Mouse (Mus musculus): ENCODE measurements at regions not wholly inside any gene's neighbourhood (a gene's known extent, or its start where the extent isn't known, plus 50 kb on each side); places are given as distances from the start of the nearest gene placed in this dataset.

DNA sequence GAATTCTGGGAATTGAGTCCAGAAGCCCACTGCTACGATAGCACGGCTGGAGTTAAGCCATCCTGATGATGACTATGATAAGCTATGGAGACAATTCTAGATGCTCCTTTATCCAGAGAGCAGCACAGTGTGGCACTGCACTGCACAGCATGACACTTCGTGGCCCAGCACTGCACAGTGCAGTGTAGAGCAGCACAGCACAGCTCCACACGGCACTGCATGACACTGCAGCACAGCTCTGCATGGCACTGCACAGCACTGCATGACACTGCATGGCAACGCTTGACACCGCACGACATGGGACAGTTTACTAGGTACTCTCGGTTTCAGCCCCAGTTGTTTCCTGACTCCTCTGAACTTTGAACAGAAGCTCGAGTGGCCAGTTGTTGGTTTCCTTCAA is 523.1 kb downstream of the Etnk1 start:
- H3K4me1 ChIP-seq: no peaks in the 10 kb centered on the region
- H3K27me3 ChIP-seq (replicated peaks; ENCODE audit: low read depth, poor library complexity, severe bottlenecking): no peaks in the 10 kb centered on the region
- 90% methylated on average over 9 of the region's 9 CpGs for WGBS
- no peaks in the 10 kb centered on the region for H3K9me3 ChIP-seq
- H3K4me3 ChIP-seq: no peak overlapping the region
- H3K27ac ChIP-seq (replicated peaks): no peak overlapping the region
- no peak for DNase-seq (ENCODE audit: low spot score)
- no peaks in the 10 kb centered on the region for H3K36me3 ChIP-seq (replicated peaks)

DNA sequence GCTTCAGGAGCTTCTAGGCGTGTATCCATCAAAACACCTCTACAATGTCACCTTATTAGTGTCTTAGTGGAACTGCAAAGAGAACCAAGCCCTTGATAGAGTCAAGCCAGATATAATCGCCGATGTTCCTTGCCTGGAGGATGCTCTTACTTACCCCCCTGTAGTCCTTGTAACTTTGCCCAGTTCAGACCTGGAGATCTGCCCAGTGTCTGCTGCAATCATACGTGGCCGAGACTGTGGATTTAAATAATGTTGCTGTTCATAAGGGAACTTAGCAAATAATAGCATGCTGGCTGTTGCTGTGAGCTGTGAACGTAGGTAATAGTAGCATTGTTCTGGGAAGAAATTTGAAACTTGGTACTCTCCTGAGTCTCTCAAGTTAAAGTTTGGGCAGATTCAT is 523.8 kb downstream of the Etnk1 start:
- Histone ChIP-seq H3K9me3 (no peaks in the 10 kb centered on the region), H3K27ac (replicated peaks) (no peak overlapping the region), H3K27me3 (replicated peaks; ENCODE audit: low read depth, poor library complexity, severe bottlenecking) (no peaks in the 10 kb centered on the region), H3K4me3 (no peak overlapping the region), H3K4me1 (no peaks in the 10 kb centered on the region), H3K36me3 (replicated peaks) (no peaks in the 10 kb centered on the region)
- no peak for DNase-seq (ENCODE audit: low spot score)
- 82% methylated on average over 6 of the region's 6 CpGs for WGBS

DNA sequence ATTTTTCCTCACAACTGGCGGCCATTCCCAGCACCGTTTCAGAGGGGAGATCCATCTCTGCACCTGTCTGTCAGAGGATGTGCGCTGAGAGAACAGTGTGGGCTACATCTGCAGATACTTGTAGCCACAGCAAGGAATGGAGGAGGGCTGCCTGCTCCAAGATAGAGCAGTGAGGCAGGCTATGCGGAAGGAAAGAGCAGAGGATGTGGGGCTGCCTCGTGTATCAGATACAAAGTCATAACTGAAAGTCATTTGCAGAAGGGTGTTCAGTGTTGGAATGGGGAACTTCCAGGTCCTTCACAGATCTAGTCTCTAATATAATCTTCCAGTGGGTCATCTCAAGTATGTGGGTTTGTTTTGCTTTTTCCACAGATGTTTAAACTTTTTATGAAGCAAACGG is 531.0 kb downstream of the Etnk1 start:
- Histone ChIP-seq H3K4me1 (peaks cover 2% of the 10 kb centered on the region), H3K27ac (replicated peaks) (no peak overlapping the region), H3K9me3 (no peaks in the 10 kb centered on the region), H3K36me3 (replicated peaks) (no peaks in the 10 kb centered on the region), H3K27me3 (replicated peaks; ENCODE audit: low read depth, poor library complexity, severe bottlenecking) (no peaks in the 10 kb centered on the region), H3K4me3 (no peak overlapping the region)
- WGBS: 74% methylated on average over 6 of the region's 6 CpGs
- DNase-seq (ENCODE audit: low spot score): no peak

DNA sequence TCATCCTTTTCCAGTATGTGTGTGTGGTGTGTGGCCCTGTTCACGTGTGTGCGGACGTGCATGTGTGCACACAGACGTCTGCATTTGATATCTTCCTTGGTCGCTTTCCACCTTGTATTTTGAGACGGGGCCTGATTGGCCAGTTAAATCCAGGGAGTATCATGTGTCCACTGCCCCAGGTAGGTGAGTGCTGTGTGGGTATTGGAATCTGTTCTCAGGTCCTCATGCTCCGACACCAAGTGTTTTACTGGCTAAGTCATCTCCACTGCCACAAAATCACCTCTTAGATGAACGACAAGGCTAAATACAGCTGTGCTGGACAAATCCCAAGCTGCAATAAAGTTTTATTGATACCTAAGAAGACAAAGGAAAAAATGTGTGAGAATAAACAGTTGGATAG is 537.0 kb downstream of the Etnk1 start:
- Histone ChIP-seq H3K27ac (replicated peaks) (no peak overlapping the region), H3K36me3 (replicated peaks) (no peaks in the 10 kb centered on the region), H3K9me3 (no peaks in the 10 kb centered on the region), H3K4me3 (no peak overlapping the region), H3K4me1 (peaks cover 7% of the 10 kb centered on the region), H3K27me3 (replicated peaks; ENCODE audit: low read depth, poor library complexity, severe bottlenecking) (no peaks in the 10 kb centered on the region)
- DNase-seq (ENCODE audit: low spot score): no peak
- 74% methylated on average over 8 of the region's 8 CpGs for WGBS

DNA sequence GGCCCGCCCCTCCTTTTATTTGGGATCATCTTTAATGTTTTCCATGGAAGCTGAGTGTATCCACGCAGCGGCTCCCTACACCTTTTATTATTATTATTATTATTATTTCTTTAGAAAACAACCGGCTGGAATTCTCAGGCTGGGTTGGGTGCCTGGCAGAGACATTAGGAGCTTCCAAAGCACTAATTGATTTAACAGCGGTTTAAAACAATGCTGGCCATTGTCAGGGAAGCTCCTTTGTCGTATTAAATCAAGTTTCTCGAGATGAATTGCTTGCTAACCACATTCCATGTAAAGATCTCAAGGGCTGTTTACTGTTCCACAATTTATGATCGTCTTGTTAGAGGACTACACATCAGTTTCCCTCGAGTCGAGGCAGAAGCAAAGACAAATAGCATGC is 539.4 kb downstream of the Etnk1 start:
- no peak for DNase-seq (ENCODE audit: low spot score)
- H3K36me3 ChIP-seq (replicated peaks): no peaks in the 10 kb centered on the region
- H3K27me3 ChIP-seq (replicated peaks; ENCODE audit: low read depth, poor library complexity, severe bottlenecking): no peaks in the 10 kb centered on the region
- H3K4me3 ChIP-seq: no peak overlapping the region
- WGBS: 60% methylated on average over 10 of the region's 10 CpGs
- H3K4me1 ChIP-seq: peaks cover 7% of the 10 kb centered on the region
- no peaks in the 10 kb centered on the region for H3K9me3 ChIP-seq
- H3K27ac ChIP-seq (replicated peaks): no peak overlapping the region

DNA sequence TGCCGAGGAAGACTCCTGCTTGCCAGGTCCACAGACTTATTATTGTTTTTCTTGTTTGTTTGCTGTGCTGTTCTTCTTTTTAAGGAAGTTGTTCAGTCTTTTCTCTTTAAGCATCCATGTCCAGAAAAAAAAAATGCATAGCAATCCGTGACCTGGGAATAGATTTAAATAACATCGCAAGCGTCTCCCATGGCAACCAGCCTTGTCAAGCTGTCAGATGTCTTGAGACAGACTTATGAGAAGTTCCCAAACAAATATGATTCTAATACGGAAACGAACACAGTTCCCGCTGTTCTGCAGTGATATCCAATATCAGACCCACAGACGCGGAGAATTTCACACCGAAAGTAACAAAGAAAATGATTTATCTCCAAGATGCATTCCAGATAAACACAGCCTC is 547.4 kb downstream of the Etnk1 start:
- DNase-seq (ENCODE audit: low spot score): no peak
- no peak overlapping the region for H3K27ac ChIP-seq (replicated peaks)
- 90% methylated on average over 10 of the region's 10 CpGs for WGBS
- no peak overlapping the region for H3K4me3 ChIP-seq
- H3K27me3 ChIP-seq (replicated peaks; ENCODE audit: low read depth, poor library complexity, severe bottlenecking): no peaks in the 10 kb centered on the region
- H3K9me3 ChIP-seq: no peaks in the 10 kb centered on the region
- no peaks in the 10 kb centered on the region for H3K4me1 ChIP-seq
- H3K36me3 ChIP-seq (replicated peaks): no peaks in the 10 kb centered on the region

DNA sequence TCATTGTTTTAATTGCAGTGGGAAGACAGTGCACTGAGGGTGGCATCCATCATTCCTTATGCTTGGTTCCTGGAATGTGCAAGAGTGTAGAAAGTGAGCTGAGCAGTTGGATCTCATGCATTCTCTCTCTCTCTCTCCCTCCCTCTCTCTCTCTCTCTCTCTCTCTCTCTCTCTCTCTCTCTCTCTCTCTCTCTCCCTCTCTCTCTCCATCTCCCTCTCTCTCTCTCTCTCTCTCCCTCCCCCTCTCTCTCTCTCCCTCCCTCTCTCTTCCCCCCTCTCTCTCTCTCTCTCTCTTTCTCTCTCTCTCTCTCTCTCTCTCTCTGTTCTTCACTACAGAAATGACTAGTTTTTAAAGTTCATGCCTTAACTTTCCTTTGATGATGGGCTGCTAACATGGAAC is 583.1 kb downstream of the Etnk1 start:
- H3K27me3 ChIP-seq (replicated peaks; ENCODE audit: low read depth, poor library complexity, severe bottlenecking): no peaks in the 10 kb centered on the region
- H3K4me1 ChIP-seq: no peaks in the 10 kb centered on the region
- no peak for DNase-seq (ENCODE audit: low spot score)
- no peak overlapping the region for H3K27ac ChIP-seq (replicated peaks)
- H3K4me3 ChIP-seq: no peak overlapping the region
- H3K9me3 ChIP-seq: no peaks in the 10 kb centered on the region
- no peaks in the 10 kb centered on the region for H3K36me3 ChIP-seq (replicated peaks)

DNA sequence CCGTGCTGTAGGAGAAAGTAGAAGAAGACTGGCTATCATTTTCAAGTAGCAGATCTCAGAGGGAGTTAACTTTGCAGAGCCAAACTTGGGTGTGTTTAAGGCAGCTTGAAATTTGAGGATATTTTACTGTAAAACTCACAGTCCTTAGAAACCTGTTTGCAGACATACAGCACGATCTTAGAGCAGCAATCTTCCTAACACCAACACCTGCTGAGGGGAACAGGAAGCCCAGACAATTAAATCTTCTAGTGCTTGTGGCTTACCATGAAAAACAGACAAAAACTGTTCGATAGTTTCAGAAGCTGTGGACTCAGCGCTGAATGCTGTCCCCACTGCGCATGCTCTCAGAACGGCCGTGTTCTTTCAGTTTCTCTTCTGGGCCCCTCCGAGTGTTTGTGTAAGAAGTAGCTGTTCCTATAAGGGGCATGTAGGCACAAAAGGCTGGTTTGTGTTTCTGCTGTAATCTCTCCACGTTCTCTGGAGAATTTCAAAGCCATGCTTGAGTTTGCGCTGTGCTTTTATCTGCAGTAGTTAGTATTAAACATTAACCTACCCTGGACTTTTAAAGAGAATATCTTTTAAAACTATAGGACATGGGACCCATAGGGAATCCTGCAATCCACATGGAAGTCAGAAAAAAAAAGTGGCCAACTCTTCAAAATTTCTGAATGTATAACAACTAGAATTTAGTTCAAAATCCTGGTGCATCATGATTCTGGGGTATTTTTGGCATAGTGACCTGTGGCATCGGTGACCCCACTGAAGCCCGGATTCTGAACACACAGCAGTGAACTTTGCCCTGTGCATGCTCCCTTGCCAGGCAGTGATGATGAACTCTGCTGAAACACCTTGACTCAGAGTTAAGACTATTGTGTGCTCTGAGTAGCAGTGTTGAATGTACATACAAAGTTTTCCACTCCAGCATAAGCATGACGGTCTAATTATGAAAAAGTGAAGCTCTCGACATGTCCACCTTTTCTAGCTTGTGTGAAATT is 584.4 kb downstream of the Etnk1 start:
- no peak overlapping the region for H3K27ac ChIP-seq (replicated peaks)
- no peaks in the 10 kb centered on the region for H3K4me1 ChIP-seq
- no peaks in the 10 kb centered on the region for H3K27me3 ChIP-seq (replicated peaks; ENCODE audit: low read depth, poor library complexity, severe bottlenecking)
- no peak for DNase-seq (ENCODE audit: low spot score)
- no peak overlapping the region for H3K4me3 ChIP-seq
- 80% methylated on average over 14 of the region's 14 CpGs for WGBS
- H3K36me3 ChIP-seq (replicated peaks): no peaks in the 10 kb centered on the region
- no peaks in the 10 kb centered on the region for H3K9me3 ChIP-seq

DNA sequence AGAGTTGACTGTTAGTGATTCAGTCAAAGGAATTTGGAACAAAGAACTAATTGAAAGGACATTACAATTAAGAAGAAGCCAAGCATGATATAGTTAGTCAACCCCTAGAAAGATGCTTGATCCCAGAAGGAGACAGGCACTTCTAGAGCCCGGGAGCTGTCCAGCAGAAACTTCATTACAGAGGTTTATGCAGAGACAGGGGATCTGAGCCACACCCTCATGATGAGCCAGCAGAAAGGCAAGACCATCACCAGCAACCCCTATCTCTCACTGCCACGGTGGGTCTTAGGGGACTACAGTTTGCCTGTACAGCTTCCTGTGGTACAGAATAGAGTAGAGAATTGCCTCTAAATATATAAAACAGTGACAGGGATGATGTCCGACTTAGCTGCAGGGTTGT is 590.4 kb downstream of the Etnk1 start:
- Histone ChIP-seq H3K9me3 (no peaks in the 10 kb centered on the region), H3K4me1 (no peaks in the 10 kb centered on the region), H3K36me3 (replicated peaks) (no peaks in the 10 kb centered on the region), H3K4me3 (no peak overlapping the region), H3K27ac (replicated peaks) (no peak overlapping the region), H3K27me3 (replicated peaks; ENCODE audit: low read depth, poor library complexity, severe bottlenecking) (no peaks in the 10 kb centered on the region)
- no peak for DNase-seq (ENCODE audit: low spot score)
- WGBS: 79% methylated on average over 3 of the region's 3 CpGs

DNA sequence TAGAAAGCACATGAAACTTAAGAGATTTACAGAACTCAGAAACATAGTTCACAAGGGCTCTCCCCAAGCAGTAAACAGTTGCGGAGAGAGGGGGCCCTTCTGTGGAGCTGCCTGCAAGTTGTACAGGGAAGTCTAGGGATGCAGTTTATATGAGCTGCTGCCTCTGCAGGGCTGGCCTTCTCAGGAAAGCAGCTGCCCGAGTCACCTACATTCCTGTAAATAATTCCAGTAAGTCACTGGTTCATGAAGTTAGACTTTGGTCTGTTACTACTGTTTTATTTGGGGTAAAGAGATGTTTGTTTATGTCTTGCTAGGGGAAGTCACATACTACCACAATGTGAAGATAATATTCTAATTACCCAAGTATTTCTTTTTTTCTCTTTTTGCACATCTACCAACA is 601.1 kb downstream of the Etnk1 start:
- Histone ChIP-seq H3K27me3 (replicated peaks; ENCODE audit: low read depth, poor library complexity, severe bottlenecking) (no peaks in the 10 kb centered on the region), H3K4me1 (no peaks in the 10 kb centered on the region), H3K36me3 (replicated peaks) (no peaks in the 10 kb centered on the region), H3K9me3 (0 out of 2 replicates have a peak, but pooled peaks cover 6% of the 10 kb centered on the region), H3K27ac (replicated peaks) (no peak overlapping the region), H3K4me3 (no peak overlapping the region)
- no peak for DNase-seq (ENCODE audit: low spot score)
- WGBS: 83% methylated on average over 2 of the region's 2 CpGs
